Comparison of ENCODE assay signal across 11 mouse cellular contexts in the genomic region with DNA sequence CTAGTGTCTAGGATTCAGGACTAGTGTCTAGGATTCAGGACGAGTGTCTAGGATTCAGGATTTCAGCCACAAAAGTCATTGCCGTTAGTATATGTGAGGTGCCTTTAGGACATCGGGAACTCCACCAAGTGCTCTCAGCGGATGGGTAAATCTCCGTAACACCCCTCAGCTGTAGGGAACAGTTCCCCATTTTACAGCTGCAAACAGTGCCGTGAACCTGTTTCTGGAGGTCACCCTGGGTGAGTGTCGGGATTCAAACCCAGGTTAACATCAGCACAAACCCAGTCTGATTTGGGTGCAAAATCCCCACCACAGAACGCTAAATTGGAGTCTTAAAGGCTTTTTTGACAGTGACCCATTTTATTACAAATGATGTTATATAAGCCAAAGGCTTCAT. TPM values are rescaled to one million over a fixed set of nuclear protein-coding genes. Genes with fewer than 3 reads are reported as not detected.
A peak's percentile ranks its signal among the peaks of the same experiment; 100 is the strongest.
DNase-seq lines count a peak whose midpoint lies in the region; ATAC-seq lines count a peak whose summit lies in the region.
"Had no signal": no experiment of that assay in that cellular context is flagged by ENCODE, and none has a peak within 500 bp of the region (broad histone marks: within the 10 kb centered on the region; RNA-seq: fewer than 3 reads in every experiment).

No protein-coding gene starts in this region.

- H3K27me3 ChIP-seq in lung, embryonic 15.5 days = no peaks in the 10 kb centered on the region
- no peaks in the 10 kb centered on the region for H3K27me3 ChIP-seq in hindbrain, embryonic 15.5 days
- H3K27me3 ChIP-seq in splenic B cell, adult 2 months (ENCODE audit: control insufficient read depth, insufficient read depth, low read length, poor library complexity, severe bottlenecking) = no peaks in the 10 kb centered on the region

- no peak for ATAC-seq in lung, embryonic 15.5 days (ENCODE audit: borderline replicate concordance, extremely low read depth, low FRiP score, low TSS enrichment)
- ATAC-seq in hindbrain, embryonic 15.5 days (ENCODE audit: low FRiP score, low read depth) = no peak
- no peak for ATAC-seq in megakaryocyte-erythroid progenitor cell, adult 5-6 weeks (replicated peaks; ENCODE audit: low FRiP score, low TSS enrichment, poor library complexity, severe bottlenecking)

- H3K36me3 ChIP-seq in lung, embryonic 15.5 days = no peaks in the 10 kb centered on the region
- no peaks in the 10 kb centered on the region for H3K36me3 ChIP-seq in hindbrain, embryonic 15.5 days
- H3K36me3 ChIP-seq in splenic B cell, adult 2 months (ENCODE audit: control insufficient read depth, insufficient read depth, low read length, poor library complexity, severe bottlenecking) = no peaks in the 10 kb centered on the region; the same call in 1 of the 2 replicates

- WGBS in lung, embryonic 15.5 days = 91% methylated on average over 8 of the region's 8 CpGs
- 97% methylated on average over 8 of the region's 8 CpGs for WGBS in hindbrain, embryonic 15.5 days

- peaks cover 8% of the 10 kb centered on the region for H3K4me1 ChIP-seq in lung, embryonic 15.5 days
- H3K4me1 ChIP-seq in hindbrain, embryonic 15.5 days (replicated peaks) = peaks cover 53% of the 10 kb centered on the region

- H3K9ac ChIP-seq in lung, embryonic 15.5 days = no peak overlapping the region
- no peak overlapping the region for H3K9ac ChIP-seq in hindbrain, embryonic 15.5 days

- H3K9me3 ChIP-seq in lung, embryonic 15.5 days = no peaks in the 10 kb centered on the region
- no peaks in the 10 kb centered on the region for H3K9me3 ChIP-seq in hindbrain, embryonic 15.5 days

- H3K4me2 ChIP-seq in lung, embryonic 15.5 days = peak overlapping the region; percentile 63
- peak overlapping the region; percentile 74 for H3K4me2 ChIP-seq in hindbrain, embryonic 15.5 days

- peak overlapping the region; percentile 63; the same call in 1 of the 2 replicates for H3K4me3 ChIP-seq in lung, embryonic 15.5 days
- H3K4me3 ChIP-seq in hindbrain, embryonic 15.5 days = no peak overlapping the region

- no peak overlapping the region for H3K27ac ChIP-seq in lung, embryonic 15.5 days
- no peak overlapping the region for H3K27ac ChIP-seq in hindbrain, embryonic 15.5 days (replicated peaks)

- DNase-seq in heart, adult 11 months = peak; percentile 88
- no peak for DNase-seq in heart, adult 9 months (ENCODE audit: low spot score in 2 of 2)
- no peak for DNase-seq in lung, postnatal 36 days
- peak; percentile 34 for DNase-seq in splenic B cell, adult 2 months (ENCODE audit: low read depth, low spot score)
- no peak for DNase-seq in adrenal gland, postnatal 10 days
- DNase-seq: kidney, postnatal 14 days; midbrain, embryonic 14.5 days; right cerebral cortex, postnatal 4 days had no signal

RNA-seq across cellular contexts. Expression of gene Zbtb38, which starts 34.2 kb away (rescaled TPM):
- 26.3 and 26.4 TPM in 2 replicates for polyA plus RNA-seq in lung, embryonic 15.5 days (2015; fragmentation: Nextera tagmentation; extraction: Ambion mirVana)
- 41.5 and 46.1 TPM in 2 replicates for polyA plus RNA-seq in hindbrain, embryonic 15.5 days (2015; fragmentation: Nextera tagmentation; extraction: Ambion mirVana)
- 10 to 100 TPM; 35.7 to 37.8 TPM for total RNA-seq in adrenal gland, postnatal 10 days (2021)
- 17.4 and 28.9 TPM in 2 replicates for total RNA-seq in megakaryocyte-erythroid progenitor cell, adult 5-6 weeks (2014; fragmentation: Nextera tagmentation)
- total RNA-seq in megakaryocyte-erythroid progenitor cell, adult 5-6 weeks (2017) = 21.1 and 38.7 TPM in 2 replicates

Comparison
In these comparisons a context has a peak if more than half of its experiments do, and no peak if none do; other contexts are left out.
1. DNase-seq: peak in heart, adult 11 months (single experiment) and splenic B cell, adult 2 months (single experiment); none in heart, adult 9 months (0 of 2), lung, postnatal 36 days (single experiment) and adrenal gland, postnatal 10 days (single experiment).